Mouse (Mus musculus): ENCODE data around the gene Vsig10.
A peak's percentile ranks its signal among the peaks of the same experiment; 100 is the strongest.

- peak; percentile 83 for TF ChIP-seq CTCF (IDR thresholded peaks at IDR 0.05; ENCODE audit: borderline replicate concordance, insufficient read depth, low read length)
- no peak for TF ChIP-seq POLR2A (IDR thresholded peaks at IDR 0.05; ENCODE audit: low read depth, low read length)
These were observed 11.2 kb upstream of the Vsig10 start for GRCm38 (mm10) chr5:117307699-117308098.
